Comparison of ENCODE assay signal across 9 mouse cellular contexts in the genomic region with DNA sequence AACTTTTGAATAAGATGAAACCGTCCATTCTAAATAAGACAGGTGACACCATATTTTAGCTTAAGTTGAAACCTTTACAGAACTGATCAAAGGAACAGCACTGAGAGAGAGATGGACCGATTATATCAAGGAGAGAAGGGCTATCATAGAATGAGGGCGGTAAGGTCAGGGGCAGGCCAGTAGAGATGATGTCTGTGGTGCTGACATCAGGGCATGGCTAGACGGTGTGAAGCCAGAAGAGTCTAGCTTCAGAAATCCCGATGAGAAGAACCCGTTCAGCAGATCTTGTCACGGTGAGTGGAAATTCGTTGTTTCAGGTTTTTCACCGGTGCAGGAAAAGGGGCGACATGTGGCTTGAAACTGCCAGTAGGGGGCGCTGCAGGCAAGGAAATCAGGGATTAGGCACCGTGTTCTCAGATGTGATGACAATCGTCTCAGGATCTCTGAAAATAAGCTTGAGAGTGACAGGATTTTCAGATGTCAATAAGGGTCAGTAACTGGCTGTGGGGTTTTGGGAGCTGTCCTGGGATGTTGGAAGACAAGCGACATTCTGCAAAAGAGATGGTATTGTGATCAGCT. TPM values are rescaled to one million over a fixed set of nuclear protein-coding genes. Genes with fewer than 3 reads are reported as not detected.
DNase-seq lines count a peak whose midpoint lies in the region; ATAC-seq and TF ChIP-seq lines count a peak whose summit lies in the region.
"Had no signal": no experiment of that assay in that cellular context is flagged by ENCODE, and none has a peak within 500 bp of the region (broad histone marks: within the 10 kb centered on the region; RNA-seq: fewer than 3 reads in every experiment).

No protein-coding gene starts in this region.

- H3K4me3 ChIP-seq in gastrocnemius, adult 2 months: no peak overlapping the region
- H3K4me3 ChIP-seq in forebrain, embryonic 11.5 days (ENCODE audit: low read depth, low read length): no peak overlapping the region
- H3K4me3 ChIP-seq in midbrain, embryonic 16.5 days (ENCODE audit: low read depth, low read length): no peak overlapping the region

- peak; percentile 55 for DNase-seq in gastrocnemius, adult 2 months
- DNase-seq in gastrocnemius, postnatal 25 days: no peak
- peak; percentile 24 for DNase-seq in brain, embryonic 18.5 days (ENCODE audit: low read depth, low spot score)
- DNase-seq in forebrain, embryonic 11.5 days (ENCODE audit: low spot score): peak; percentile 89
- peak; percentile 30 for DNase-seq in hindlimb bud, embryonic 11.5 days (ENCODE audit: extremely low spot score, low read depth, low spot score)
- DNase-seq in left cerebral cortex, postnatal 25 days (ENCODE audit: low spot score in 2 of 2): peak; percentile 69 to 78
- peak; percentile 37 for DNase-seq in testis, postnatal 14 days (ENCODE audit: low spot score)

- H3K4me2 ChIP-seq in forebrain, embryonic 11.5 days (ENCODE audit: low read depth, low read length, severe bottlenecking): no peak overlapping the region
- H3K4me2 ChIP-seq in midbrain, embryonic 16.5 days (ENCODE audit: low read length): no peak overlapping the region; the same call in 1 of the 2 replicates

- no peaks in the 10 kb centered on the region for H3K4me1 ChIP-seq in forebrain, embryonic 11.5 days (replicated peaks; ENCODE audit: control insufficient read depth, insufficient read depth, low read length)
- H3K4me1 ChIP-seq in midbrain, embryonic 16.5 days (ENCODE audit: control insufficient read depth, insufficient read depth, low read length): no peaks in the 10 kb centered on the region

- intact Hi-C loops in gastrocnemius, adult 2 months (cut with DNase I): no loop called here
- intact Hi-C loops in left cerebral cortex, postnatal 25 days (cut with DNase I): loop anchor here (10.0 kb wide), 1 partner anchor 153 kb away; no protein-coding TSS in a partner anchor

- peak; percentile 73 for TF ChIP-seq CTCF in gastrocnemius, adult 2 months (IDR thresholded peaks at IDR 0.05)

- no peaks in the 10 kb centered on the region for H3K27me3 ChIP-seq in forebrain, embryonic 11.5 days (ENCODE audit: control insufficient read depth, insufficient read depth, low read length)
- H3K27me3 ChIP-seq in midbrain, embryonic 16.5 days (ENCODE audit: control insufficient read depth, insufficient read depth, low read depth, low read length): no peaks in the 10 kb centered on the region

- no peak overlapping the region for H3K27ac ChIP-seq in gastrocnemius, adult 2 months
- H3K27ac ChIP-seq in forebrain, embryonic 11.5 days (ENCODE audit: low read depth, low read length): no peak overlapping the region
- no peak overlapping the region for H3K27ac ChIP-seq in midbrain, embryonic 16.5 days (ENCODE audit: low read length)

- H3K36me3 ChIP-seq in forebrain, embryonic 11.5 days (ENCODE audit: control insufficient read depth, insufficient read depth, low read length): no peaks in the 10 kb centered on the region
- no peaks in the 10 kb centered on the region for H3K36me3 ChIP-seq in midbrain, embryonic 16.5 days (ENCODE audit: control insufficient read depth, insufficient read depth, low read length)

- WGBS in forebrain, embryonic 11.5 days: 27% methylated on average over 14 of the region's 14 CpGs
- 21% methylated on average over 14 of the region's 14 CpGs for WGBS in midbrain, embryonic 16.5 days

- peak; percentile 70 for ATAC-seq in forebrain, embryonic 11.5 days (replicated peaks; ENCODE audit: low FRiP score)
- ATAC-seq in midbrain, embryonic 16.5 days: peak; percentile 75; the same call in 1 of the 2 replicates

- no peaks in the 10 kb centered on the region for H3K9me3 ChIP-seq in forebrain, embryonic 11.5 days (ENCODE audit: control insufficient read depth, low read length)
- H3K9me3 ChIP-seq in midbrain, embryonic 16.5 days (replicated peaks; ENCODE audit: control insufficient read depth, low read length, poor library complexity, severe bottlenecking): no peaks in the 10 kb centered on the region

- no peak overlapping the region for H3K9ac ChIP-seq in forebrain, embryonic 11.5 days (ENCODE audit: low read length)
- no peak overlapping the region for H3K9ac ChIP-seq in midbrain, embryonic 16.5 days (ENCODE audit: low read depth, low read length)

RNA-seq across cellular contexts. Expression of a gene that starts 48.4 kb away (rescaled TPM):
- total RNA-seq in gastrocnemius, adult 2 months (2021): not detected
- total RNA-seq in gastrocnemius, postnatal 25 days (2021): not detected
- not detected in 2 replicates for polyA plus RNA-seq in forebrain, embryonic 11.5 days (2014; fragmentation: Nextera tagmentation; extraction: Ambion mirVana)
- not detected for total RNA-seq in left cerebral cortex, postnatal 25 days (2021)
- polyA plus RNA-seq in midbrain, embryonic 16.5 days (2015; fragmentation: Nextera tagmentation; extraction: Ambion mirVana): not detected in 2 replicates
- polyA plus RNA-seq: C2C12 had no signal
